Mouse (Mus musculus) bone marrow macrophage, adult 2 months (primary cell): ENCODE data around the gene Gm10401.

Experiments used
- CTCF ChIP-seq: IDR thresholded peaks from 2 replicates; pipeline ENCODE4 v1.5.1; 2012; ENCODE audit warnings: low read depth, mild to moderate bottlenecking, low read length, moderate library complexity
- POLR2A ChIP-seq: IDR thresholded peaks from 2 replicates; pipeline ENCODE4 v1.6.1; 2012; ENCODE audit warnings: mild to moderate bottlenecking, low read depth, low read length, borderline replicate concordance

DNA sequence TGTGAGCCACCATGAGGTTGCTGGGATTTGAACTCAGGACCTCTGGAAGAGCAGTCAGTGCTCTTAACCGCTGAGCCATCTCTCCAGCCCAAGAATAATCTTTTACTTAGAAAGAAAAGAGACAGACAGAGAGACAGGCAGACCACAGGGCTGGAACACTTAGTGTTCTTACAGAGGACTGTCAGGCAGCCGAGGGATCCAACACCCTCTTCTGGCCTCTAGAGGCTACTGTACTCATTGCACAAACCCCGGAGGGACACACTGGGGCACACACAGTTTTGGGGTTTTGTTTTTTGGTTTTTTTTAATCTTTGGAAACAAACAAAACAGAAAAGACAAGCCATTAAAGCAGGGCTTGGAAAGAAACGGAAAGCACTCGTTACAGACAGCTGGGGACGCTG is 31.2 kb upstream of the Gm10401 start:
- no peak for TF ChIP-seq CTCF
- TF ChIP-seq POLR2A, result no peak
